In the genomic region with DNA sequence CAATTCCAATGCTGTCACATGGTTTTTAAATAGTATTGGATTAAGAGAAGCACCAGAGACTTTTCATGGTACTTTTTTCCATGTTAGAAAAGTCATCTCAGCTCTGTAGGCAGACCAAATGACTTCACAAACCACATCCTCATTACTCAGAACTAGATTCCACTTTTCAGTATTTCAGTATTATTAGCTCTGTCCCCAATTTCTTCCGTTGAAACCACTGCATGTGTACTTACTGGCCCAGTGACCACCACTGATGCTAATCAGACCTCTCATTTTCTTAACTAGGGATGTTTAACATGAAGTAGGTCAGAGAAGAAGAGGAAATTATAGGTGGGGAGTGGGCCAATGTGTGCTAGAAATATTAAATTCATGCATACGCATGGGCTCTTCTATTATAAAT, we compare ENCODE assay signal across 16 mouse cellular contexts.
"Had no signal": no experiment of that assay in that cellular context is flagged by ENCODE, and none has a peak within 500 bp of the region (broad histone marks: within the 10 kb centered on the region; RNA-seq: fewer than 3 reads in every experiment).

No protein-coding gene starts in this region.

- H3K27me3 ChIP-seq: limb, embryonic 13.5 days; liver, embryonic 12.5 days; liver, embryonic 15.5 days; lung, embryonic 15.5 days; megakaryocyte, embryonic 14.5 days had no signal

- ATAC-seq: liver, embryonic 12.5 days had no signal

- H3K36me3 ChIP-seq: limb, embryonic 10.5 days; limb, embryonic 13.5 days; liver, embryonic 12.5 days; liver, embryonic 15.5 days; lung, embryonic 15.5 days had no signal

- H3K9ac ChIP-seq: limb, embryonic 13.5 days; liver, embryonic 12.5 days; liver, embryonic 15.5 days; lung, embryonic 15.5 days had no signal

- H3K4me3 ChIP-seq: limb, embryonic 10.5 days; limb, embryonic 13.5 days; liver, embryonic 12.5 days; liver, embryonic 15.5 days; lung, embryonic 15.5 days; megakaryocyte, embryonic 14.5 days had no signal

- DNase-seq: kidney, postnatal 14 days; kidney, postnatal 4 days; liver; lung, adult 18-20 months; lung, postnatal 10 days; lung, postnatal 36 days; midbrain, embryonic 14.5 days; thymus, adult 2 months; thymus, postnatal 14 days had no signal

- H3K27ac ChIP-seq: limb, embryonic 10.5 days; limb, embryonic 13.5 days; liver, embryonic 12.5 days; liver, embryonic 15.5 days; lung, embryonic 15.5 days had no signal

- H3K4me2 ChIP-seq: limb, embryonic 13.5 days; liver, embryonic 12.5 days; liver, embryonic 15.5 days; lung, embryonic 15.5 days; midbrain, embryonic 11.5 days had no signal

- H3K9me3 ChIP-seq: limb, embryonic 10.5 days; limb, embryonic 13.5 days; liver, embryonic 12.5 days; liver, embryonic 15.5 days; lung, embryonic 15.5 days had no signal

- H3K4me1 ChIP-seq: limb, embryonic 10.5 days; limb, embryonic 13.5 days; liver, embryonic 12.5 days; liver, embryonic 15.5 days; lung, embryonic 15.5 days had no signal
